In the genomic region with DNA sequence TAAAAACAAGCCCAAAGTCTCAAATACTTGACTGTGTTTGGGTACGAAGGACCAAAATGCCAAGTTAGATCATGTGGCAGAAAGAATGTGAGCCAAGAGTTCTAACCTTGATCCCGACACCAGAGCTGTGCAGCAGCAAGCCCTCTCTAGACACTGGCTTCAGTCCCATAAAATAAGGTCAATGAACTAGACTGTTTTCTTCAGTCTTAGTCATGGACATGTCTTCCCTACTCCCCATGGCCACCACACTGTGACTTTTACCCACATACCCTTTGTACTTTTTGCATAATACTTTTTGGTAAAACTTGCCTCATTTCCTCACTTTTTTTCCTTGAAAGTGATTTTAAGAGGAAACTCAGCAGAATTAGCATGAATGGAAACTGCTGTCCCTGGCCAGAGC, we compare ENCODE assay signal across 28 mouse cellular contexts.
A peak's percentile ranks its signal among the peaks of the same experiment; 100 is the strongest.
DNase-seq lines count a peak whose midpoint lies in the region; ATAC-seq and TF ChIP-seq lines count a peak whose summit lies in the region.
"Had no signal": no experiment of that assay in that cellular context is flagged by ENCODE, and none has a peak within 500 bp of the region (broad histone marks: within the 10 kb centered on the region; RNA-seq: fewer than 3 reads in every experiment).

No protein-coding gene starts in this region.

- H3K4me1 ChIP-seq in heart, adult 2 months (ENCODE audit: control insufficient read depth, insufficient read depth, low read length) = no peaks in the 10 kb centered on the region
- no peaks in the 10 kb centered on the region for H3K4me1 ChIP-seq in liver, adult 2 months (ENCODE audit: control insufficient read depth, insufficient read depth, low read length)
- H3K4me1 ChIP-seq in liver, postnatal 0 days (ENCODE audit: insufficient read depth) = no peaks in the 10 kb centered on the region
- H3K4me1 ChIP-seq: heart, embryonic 10.5 days; heart, embryonic 13.5 days had no signal

- H3K9ac ChIP-seq in heart, adult 2 months (ENCODE audit: low read depth, low read length) = no peak overlapping the region
- H3K9ac ChIP-seq in liver, adult 2 months (ENCODE audit: low read depth, low read length) = no peak overlapping the region
- H3K9ac ChIP-seq in liver, postnatal 0 days (replicated peaks) = no peak overlapping the region
- H3K9ac ChIP-seq: embryonic facial prominence, embryonic 15.5 days; forebrain, postnatal 0 days; heart, embryonic 13.5 days; hindbrain, embryonic 14.5 days had no signal

- H3K36me3 ChIP-seq in heart, adult 2 months (ENCODE audit: control insufficient read depth, insufficient read depth, low read length) = no peaks in the 10 kb centered on the region
- H3K36me3 ChIP-seq in liver, adult 2 months (ENCODE audit: control insufficient read depth, insufficient read depth, low read length) = no peaks in the 10 kb centered on the region
- H3K36me3 ChIP-seq in liver, postnatal 0 days (replicated peaks; ENCODE audit: insufficient read depth, low read length) = no peaks in the 10 kb centered on the region
- H3K36me3 ChIP-seq: embryonic facial prominence, embryonic 15.5 days; heart, embryonic 10.5 days; heart, embryonic 13.5 days had no signal

- H3K79me2 ChIP-seq in heart, adult 2 months (replicated peaks; ENCODE audit: control insufficient read depth, insufficient read depth, low read length) = no peaks in the 10 kb centered on the region
- H3K79me2 ChIP-seq in liver, adult 2 months (ENCODE audit: control insufficient read depth, insufficient read depth, low read length) = no peaks in the 10 kb centered on the region

- 74% methylated on average over 2 of the region's 2 CpGs for WGBS in heart, adult 2 months
- WGBS in liver, adult 2 months = 72% methylated on average over 2 of the region's 2 CpGs
- 72% methylated on average over 2 of the region's 2 CpGs for WGBS in liver, postnatal 0 days (ENCODE audit: insufficient replicate concordance)

- TF ChIP-seq EP300 in heart, adult 2 months (IDR thresholded peaks at IDR 0.05; ENCODE audit: insufficient read depth, low read depth, low read length) = no peak
- no peak for TF ChIP-seq EP300 in liver, postnatal 0 days (IDR thresholded peaks at IDR 0.05; ENCODE audit: low read depth)

- no peak for ATAC-seq in liver, postnatal 0 days
- ATAC-seq: activated CD4-positive, CD25-positive, alpha-beta regulatory T cell, adult 4 months; CD4-positive, CD25-positive, alpha-beta regulatory T cell, adult 4 months; forebrain, embryonic 14.5 days; forebrain, postnatal 0 days; hindbrain, postnatal 0 days; inflammation-experienced regulatory T-cells, adult 6 months; intestine, embryonic 16.5 days had no signal

- H3K4me2 ChIP-seq in liver, postnatal 0 days (ENCODE audit: low read depth, low read length) = no peak overlapping the region
- H3K4me2 ChIP-seq: embryonic facial prominence, embryonic 15.5 days; heart, embryonic 13.5 days; hindbrain, embryonic 14.5 days had no signal

- peak; percentile 39 for DNase-seq in adrenal gland, postnatal 10 days
- DNase-seq in adrenal gland, adult 8-10 months = no peak
- DNase-seq in heart, adult 11 months = peak; percentile 30
- DNase-seq in heart, adult 2 months = no peak
- DNase-seq in liver, adult 2 months (ENCODE audit: extremely low read depth, low read depth, low spot score) = peak; percentile 19
- DNase-seq in liver, postnatal 0 days = no peak
- DNase-seq: cerebellum, adult 11-12 months; cerebellum, adult 8-10 months; cerebellum, postnatal 10 days; cerebellum, postnatal 36 days; embryo, embryonic 11 days; forebrain, postnatal 0 days; gastrocnemius, adult 2 months; gastrocnemius, postnatal 14 days; heart, adult 18-20 months; heart, postnatal 14 days; heart, postnatal 4 days; kidney, adult 18-20 months had no signal

- intact Hi-C loops in heart, adult 2 months (cut with DNase I) = no loop called here

- no peak for TF ChIP-seq POLR2A in heart, adult 2 months (IDR thresholded peaks at IDR 0.05; ENCODE audit: insufficient read depth, low read depth, low read length)
- TF ChIP-seq POLR2A in liver, adult 2 months (IDR thresholded peaks at IDR 0.05; ENCODE audit: extremely low read depth, insufficient read depth, low read length) = no peak

- no peak overlapping the region for H3K27ac ChIP-seq in heart, adult 2 months
- no peak overlapping the region for H3K27ac ChIP-seq in liver, adult 2 months (replicated peaks; ENCODE audit: insufficient read depth, low read depth, low read length)
- no peak overlapping the region for H3K27ac ChIP-seq in liver, postnatal 0 days (ENCODE audit: low read depth)
- H3K27ac ChIP-seq: embryonic facial prominence, embryonic 15.5 days; gastrocnemius, adult 2 months; heart, embryonic 10.5 days; heart, embryonic 13.5 days; hindbrain, embryonic 14.5 days; hindbrain, postnatal 0 days had no signal

- H3K4me3 ChIP-seq in heart, adult 2 months = no peak overlapping the region
- H3K4me3 ChIP-seq in liver, adult 2 months (ENCODE audit: insufficient read depth, low read depth, low read length) = no peak overlapping the region
- H3K4me3 ChIP-seq in liver, postnatal 0 days (ENCODE audit: low read depth, low read length) = no peak overlapping the region
- H3K4me3 ChIP-seq: embryonic facial prominence, embryonic 15.5 days; gastrocnemius, adult 2 months; heart, embryonic 10.5 days; heart, embryonic 13.5 days had no signal

- TF ChIP-seq CTCF in heart, adult 2 months (IDR thresholded peaks at IDR 0.05) = no peak
- no peak for TF ChIP-seq CTCF in liver, adult 2 months (IDR thresholded peaks at IDR 0.05; ENCODE audit: low read depth, low read length)
- TF ChIP-seq CTCF in liver, postnatal 0 days (IDR thresholded peaks at IDR 0.05; ENCODE audit: low read depth) = no peak

- H3K27me3 ChIP-seq in heart, adult 2 months (ENCODE audit: control insufficient read depth, insufficient read depth, low read length) = no peaks in the 10 kb centered on the region
- no peaks in the 10 kb centered on the region for H3K27me3 ChIP-seq in liver, adult 2 months (ENCODE audit: control insufficient read depth, insufficient read depth, low read length)
- H3K27me3 ChIP-seq in liver, postnatal 0 days (ENCODE audit: insufficient read depth, low read length) = no peaks in the 10 kb centered on the region
- H3K27me3 ChIP-seq: embryonic facial prominence, embryonic 15.5 days; heart, embryonic 13.5 days had no signal

- no peaks in the 10 kb centered on the region for H3K9me3 ChIP-seq in liver, postnatal 0 days (ENCODE audit: low read length)
- H3K9me3 ChIP-seq: embryonic facial prominence, embryonic 15.5 days; heart, embryonic 10.5 days; heart, embryonic 13.5 days had no signal

Comparison
In these comparisons a context has a peak if more than half of its experiments do, and no peak if none do; other contexts are left out.
1. DNase-seq: peak in adrenal gland, postnatal 10 days (single experiment), heart, adult 11 months (single experiment) and liver, adult 2 months (single experiment); none in adrenal gland, adult 8-10 months (single experiment), heart, adult 2 months (0 of 2) and liver, postnatal 0 days (single experiment).